Mouse (Mus musculus): ENCODE measurements at regions not wholly inside any gene's neighbourhood (a gene's known extent, or its start where the extent isn't known, plus 50 kb on each side); places are given as distances from the start of the nearest gene placed in this dataset.

DNA sequence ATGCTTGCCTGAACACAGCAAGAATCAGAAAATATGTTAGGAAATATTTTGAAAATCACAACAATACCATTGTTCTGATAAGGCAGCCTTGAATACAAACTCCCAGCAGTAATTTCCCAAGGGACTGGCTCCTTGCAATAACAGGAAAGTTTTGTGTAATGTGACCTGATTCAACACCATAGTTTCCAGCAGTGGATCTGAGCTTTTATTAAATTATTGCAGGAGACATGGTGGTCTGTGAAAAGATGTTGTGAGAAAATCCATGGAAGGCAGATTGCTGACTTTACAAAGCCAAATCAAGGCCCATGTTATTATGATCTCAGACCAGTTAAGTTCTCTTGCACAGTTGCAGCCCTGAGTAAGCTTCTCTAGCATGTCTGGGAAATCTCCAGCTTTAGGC, 116.1 kb downstream of the Rdh14 start:
- no peaks in the 10 kb centered on the region for H3K27me3 ChIP-seq (ENCODE audit: control insufficient read depth, insufficient read depth, low read length)
- H3K36me3 ChIP-seq (ENCODE audit: control insufficient read depth, insufficient read depth, low read length), result no peaks in the 10 kb centered on the region
- no peak overlapping the region for H3K9ac ChIP-seq (ENCODE audit: low read length)
- H3K4me1 ChIP-seq (ENCODE audit: control insufficient read depth in 2 of 2, insufficient read depth in 2 of 2, low read length in 2 of 2), result no peaks in the 10 kb centered on the region
- no peaks in the 10 kb centered on the region for H3K9me3 ChIP-seq (ENCODE audit: control insufficient read depth, low read length)
- no peak overlapping the region for H3K27ac ChIP-seq (replicated peaks in 1 of 2; ENCODE audit: control insufficient read depth in 1 of 2, insufficient read depth in 1 of 2, low read depth in 2 of 2, low read length in 2 of 2)
- no peak overlapping the region for H3K4me3 ChIP-seq (ENCODE audit: control insufficient read depth in 1 of 2, insufficient read depth in 1 of 2, low read depth in 1 of 2, low read length in 2 of 2)
- ATAC-seq (ENCODE audit: insufficient number of reproducible peaks, insufficient read depth, low FRiP score, low read depth), result no peak
- no peak overlapping the region for H3K4me2 ChIP-seq (ENCODE audit: low read length)

DNA sequence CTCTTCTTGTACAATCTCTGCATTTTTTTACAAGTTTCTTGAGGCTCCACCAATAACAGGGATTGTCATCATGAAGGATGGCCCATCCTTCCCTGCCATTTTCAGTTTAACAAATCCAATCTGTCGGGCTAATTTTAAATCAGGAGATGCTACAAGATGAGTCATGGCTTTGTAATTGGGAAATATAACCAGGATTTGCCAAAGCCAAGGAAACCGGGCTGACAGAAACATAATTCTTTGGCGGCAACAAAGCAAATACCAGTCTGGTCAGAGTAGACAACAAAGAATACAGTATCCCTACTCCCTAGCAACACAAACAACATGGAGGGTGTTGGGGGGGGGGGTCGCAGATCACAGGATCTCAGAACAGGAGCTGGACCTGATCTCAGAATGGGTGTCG, 123.0 kb downstream of the Rdh14 start:
- Histone ChIP-seq H3K27ac (replicated peaks in 1 of 2; ENCODE audit: control insufficient read depth in 1 of 2, insufficient read depth in 1 of 2, low read depth in 2 of 2, low read length in 2 of 2) (no peak overlapping the region), H3K9ac (ENCODE audit: low read length) (no peak overlapping the region), H3K9me3 (ENCODE audit: control insufficient read depth, low read length) (no peaks in the 10 kb centered on the region), H3K4me3 (ENCODE audit: control insufficient read depth in 1 of 2, insufficient read depth in 1 of 2, low read depth in 1 of 2, low read length in 2 of 2) (no peak overlapping the region), H3K27me3 (ENCODE audit: control insufficient read depth, insufficient read depth, low read length) (no peaks in the 10 kb centered on the region), H3K4me2 (ENCODE audit: low read length) (no peak overlapping the region), H3K4me1 (ENCODE audit: control insufficient read depth in 2 of 2, insufficient read depth in 2 of 2, low read length in 2 of 2) (peaks cover 0 to 3% of the 10 kb centered on the region in 2 experiments; a peak in 1 of 4 replicates), H3K36me3 (ENCODE audit: control insufficient read depth, insufficient read depth, low read length) (no peaks in the 10 kb centered on the region)
- no peak for ATAC-seq (ENCODE audit: insufficient number of reproducible peaks, insufficient read depth, low FRiP score, low read depth)
- 77% methylated on average over 5 of the region's 5 CpGs for WGBS

GRCm38 (mm10) chr12:10514278-10514677, 123.7 kb downstream of the Rdh14 start:
- Histone ChIP-seq H3K27ac (replicated peaks in 1 of 2; ENCODE audit: control insufficient read depth in 1 of 2, insufficient read depth in 1 of 2, low read depth in 2 of 2, low read length in 2 of 2) (peak overlapping the region in 1 of 2 experiments; percentile 14; a peak in 1 of 4 replicates), H3K36me3 (ENCODE audit: control insufficient read depth, insufficient read depth, low read length) (no peaks in the 10 kb centered on the region), H3K4me3 (ENCODE audit: control insufficient read depth in 1 of 2, insufficient read depth in 1 of 2, low read depth in 1 of 2, low read length in 2 of 2) (no peak overlapping the region), H3K9me3 (ENCODE audit: control insufficient read depth, low read length) (no peaks in the 10 kb centered on the region), H3K4me1 (ENCODE audit: control insufficient read depth in 2 of 2, insufficient read depth in 2 of 2, low read length in 2 of 2) (peaks cover 0 to 3% of the 10 kb centered on the region in 2 experiments; a peak in 1 of 4 replicates), H3K4me2 (ENCODE audit: low read length) (no peak overlapping the region), H3K9ac (ENCODE audit: low read length) (no peak overlapping the region), H3K27me3 (ENCODE audit: control insufficient read depth, insufficient read depth, low read length) (no peaks in the 10 kb centered on the region)
- no peak for ATAC-seq (ENCODE audit: insufficient number of reproducible peaks, insufficient read depth, low FRiP score, low read depth)
- WGBS, result 62% methylated on average over 8 of the region's 8 CpGs

GRCm38 (mm10) chr12:10524509-10525286, 134.1 kb downstream of the Rdh14 start:
- Histone ChIP-seq H3K27ac (replicated peaks in 1 of 2; ENCODE audit: control insufficient read depth in 1 of 2, insufficient read depth in 1 of 2, low read depth in 2 of 2, low read length in 2 of 2) (no peak overlapping the region; a peak in 1 of 4 replicates), H3K36me3 (ENCODE audit: control insufficient read depth, insufficient read depth, low read length) (no peaks in the 10 kb centered on the region), H3K27me3 (ENCODE audit: control insufficient read depth, insufficient read depth, low read length) (no peaks in the 10 kb centered on the region), H3K9me3 (ENCODE audit: control insufficient read depth, low read length) (no peaks in the 10 kb centered on the region), H3K4me1 (ENCODE audit: control insufficient read depth in 2 of 2, insufficient read depth in 2 of 2, low read length in 2 of 2) (peaks cover 0 to 9% of the 10 kb centered on the region in 2 experiments; a peak in 2 of 4 replicates), H3K4me3 (ENCODE audit: control insufficient read depth in 1 of 2, insufficient read depth in 1 of 2, low read depth in 1 of 2, low read length in 2 of 2) (no peak overlapping the region), H3K9ac (ENCODE audit: low read length) (no peak overlapping the region), H3K4me2 (ENCODE audit: low read length) (no peak overlapping the region)
- ATAC-seq (ENCODE audit: insufficient number of reproducible peaks, insufficient read depth, low FRiP score, low read depth), result no peak
- whole genome bisulfite sequencing, result 22% methylated on average over 7 of the region's 7 CpGs

GRCm38 (mm10) chr12:10525934-10526333, 135.4 kb downstream of the Rdh14 start:
- H3K36me3 ChIP-seq (ENCODE audit: control insufficient read depth, insufficient read depth, low read length), result no peaks in the 10 kb centered on the region
- no peak overlapping the region for H3K9ac ChIP-seq (ENCODE audit: low read length)
- no peaks in the 10 kb centered on the region for H3K9me3 ChIP-seq (ENCODE audit: control insufficient read depth, low read length)
- H3K4me3 ChIP-seq (ENCODE audit: control insufficient read depth in 1 of 2, insufficient read depth in 1 of 2, low read depth in 1 of 2, low read length in 2 of 2), result no peak overlapping the region
- H3K27me3 ChIP-seq (ENCODE audit: control insufficient read depth, insufficient read depth, low read length), result no peaks in the 10 kb centered on the region
- H3K27ac ChIP-seq (replicated peaks in 1 of 2; ENCODE audit: control insufficient read depth in 1 of 2, insufficient read depth in 1 of 2, low read depth in 2 of 2, low read length in 2 of 2), result no peak overlapping the region
- H3K4me1 ChIP-seq (ENCODE audit: control insufficient read depth in 2 of 2, insufficient read depth in 2 of 2, low read length in 2 of 2), result peaks cover 0 to 9% of the 10 kb centered on the region in 2 experiments; a peak in 2 of 4 replicates
- H3K4me2 ChIP-seq (ENCODE audit: low read length), result no peak overlapping the region
- ATAC-seq (ENCODE audit: insufficient number of reproducible peaks, insufficient read depth, low FRiP score, low read depth), result no peak
- 68% methylated on average over 4 of the region's 4 CpGs for whole genome bisulfite sequencing

GRCm38 (mm10) chr12:10529077-10529476, 138.5 kb downstream of the Rdh14 start:
- H3K36me3 ChIP-seq (ENCODE audit: control insufficient read depth, insufficient read depth, low read length), result no peaks in the 10 kb centered on the region
- no peaks in the 10 kb centered on the region for H3K27me3 ChIP-seq (ENCODE audit: control insufficient read depth, insufficient read depth, low read length)
- H3K4me2 ChIP-seq (ENCODE audit: low read length), result no peak overlapping the region
- no peak overlapping the region for H3K9ac ChIP-seq (ENCODE audit: low read length)
- ATAC-seq (ENCODE audit: insufficient number of reproducible peaks, insufficient read depth, low FRiP score, low read depth), result no peak
- H3K4me1 ChIP-seq (ENCODE audit: control insufficient read depth in 2 of 2, insufficient read depth in 2 of 2, low read length in 2 of 2), result peaks cover 0 to 9% of the 10 kb centered on the region in 2 experiments; a peak in 2 of 4 replicates
- no peak overlapping the region for H3K4me3 ChIP-seq (ENCODE audit: control insufficient read depth in 1 of 2, insufficient read depth in 1 of 2, low read depth in 1 of 2, low read length in 2 of 2)
- H3K27ac ChIP-seq (replicated peaks in 1 of 2; ENCODE audit: control insufficient read depth in 1 of 2, insufficient read depth in 1 of 2, low read depth in 2 of 2, low read length in 2 of 2), result no peak overlapping the region
- WGBS, result 38% methylated on average over 2 of the region's 2 CpGs
- no peaks in the 10 kb centered on the region for H3K9me3 ChIP-seq (ENCODE audit: control insufficient read depth, low read length)

DNA sequence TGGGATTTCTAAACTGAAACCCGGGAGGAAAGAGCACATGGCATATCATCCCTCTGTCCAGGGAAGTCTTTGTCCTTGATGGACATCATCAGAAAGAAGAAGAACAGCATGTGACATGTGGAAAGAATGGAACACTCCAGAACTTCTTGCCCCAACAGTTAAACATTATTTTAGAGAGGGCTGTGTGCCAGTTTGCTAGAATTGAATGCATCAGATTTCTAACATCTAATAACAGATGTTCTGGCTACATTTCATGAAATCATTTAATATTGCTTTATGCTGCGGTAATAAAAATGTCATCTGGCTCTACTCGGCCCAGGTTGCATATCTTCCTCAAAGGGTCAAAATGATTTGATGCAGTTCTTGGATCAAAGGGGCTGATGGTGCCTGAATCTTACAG, 140.4 kb downstream of the Rdh14 start:
- Histone ChIP-seq H3K4me1 (ENCODE audit: control insufficient read depth in 2 of 2, insufficient read depth in 2 of 2, low read length in 2 of 2) (no peaks in the 10 kb centered on the region), H3K4me3 (ENCODE audit: control insufficient read depth in 1 of 2, insufficient read depth in 1 of 2, low read depth in 1 of 2, low read length in 2 of 2) (no peak overlapping the region), H3K27me3 (ENCODE audit: control insufficient read depth, insufficient read depth, low read length) (no peaks in the 10 kb centered on the region), H3K27ac (replicated peaks in 1 of 2; ENCODE audit: control insufficient read depth in 1 of 2, insufficient read depth in 1 of 2, low read depth in 2 of 2, low read length in 2 of 2) (no peak overlapping the region), H3K9me3 (ENCODE audit: control insufficient read depth, low read length) (no peaks in the 10 kb centered on the region), H3K9ac (ENCODE audit: low read length) (no peak overlapping the region), H3K36me3 (ENCODE audit: control insufficient read depth, insufficient read depth, low read length) (no peaks in the 10 kb centered on the region), H3K4me2 (ENCODE audit: low read length) (no peak overlapping the region)
- WGBS, result 83% methylated on average over 3 of the region's 3 CpGs
- ATAC-seq (ENCODE audit: insufficient number of reproducible peaks, insufficient read depth, low FRiP score, low read depth), result no peak

- no peak for ATAC-seq (ENCODE audit: insufficient number of reproducible peaks, insufficient read depth, low FRiP score, low read depth)
- Histone ChIP-seq H3K4me2 (ENCODE audit: low read length) (no peak overlapping the region), H3K27ac (replicated peaks in 1 of 2; ENCODE audit: control insufficient read depth in 1 of 2, insufficient read depth in 1 of 2, low read depth in 2 of 2, low read length in 2 of 2) (no peak overlapping the region), H3K27me3 (ENCODE audit: control insufficient read depth, insufficient read depth, low read length) (no peaks in the 10 kb centered on the region), H3K4me1 (ENCODE audit: control insufficient read depth in 2 of 2, insufficient read depth in 2 of 2, low read length in 2 of 2) (no peaks in the 10 kb centered on the region), H3K9me3 (ENCODE audit: control insufficient read depth, low read length) (no peaks in the 10 kb centered on the region), H3K4me3 (ENCODE audit: control insufficient read depth in 1 of 2, insufficient read depth in 1 of 2, low read depth in 1 of 2, low read length in 2 of 2) (no peak overlapping the region), H3K36me3 (ENCODE audit: control insufficient read depth, insufficient read depth, low read length) (no peaks in the 10 kb centered on the region), H3K9ac (ENCODE audit: low read length) (no peak overlapping the region)
- 83% methylated on average over 6 of the region's 6 CpGs for WGBS
Measured at GRCm38 (mm10) chr12:10533971-10534370, 143.4 kb downstream of the Rdh14 start.
